Mouse (Mus musculus) hindlimb bud, embryonic 11.5 days (tissue): ENCODE data around the gene Sstr2.
A peak's percentile ranks its signal among the peaks of the same experiment; 100 is the strongest.

ENCODE experiments used
- DNase-seq: peaks from one replicate; pipeline ENCODE4 v3.0.0-alpha.2; 2012; ENCODE audit warnings: low read depth, low spot score; ENCODE audit errors: extremely low spot score

Gene Sstr2

DNA sequence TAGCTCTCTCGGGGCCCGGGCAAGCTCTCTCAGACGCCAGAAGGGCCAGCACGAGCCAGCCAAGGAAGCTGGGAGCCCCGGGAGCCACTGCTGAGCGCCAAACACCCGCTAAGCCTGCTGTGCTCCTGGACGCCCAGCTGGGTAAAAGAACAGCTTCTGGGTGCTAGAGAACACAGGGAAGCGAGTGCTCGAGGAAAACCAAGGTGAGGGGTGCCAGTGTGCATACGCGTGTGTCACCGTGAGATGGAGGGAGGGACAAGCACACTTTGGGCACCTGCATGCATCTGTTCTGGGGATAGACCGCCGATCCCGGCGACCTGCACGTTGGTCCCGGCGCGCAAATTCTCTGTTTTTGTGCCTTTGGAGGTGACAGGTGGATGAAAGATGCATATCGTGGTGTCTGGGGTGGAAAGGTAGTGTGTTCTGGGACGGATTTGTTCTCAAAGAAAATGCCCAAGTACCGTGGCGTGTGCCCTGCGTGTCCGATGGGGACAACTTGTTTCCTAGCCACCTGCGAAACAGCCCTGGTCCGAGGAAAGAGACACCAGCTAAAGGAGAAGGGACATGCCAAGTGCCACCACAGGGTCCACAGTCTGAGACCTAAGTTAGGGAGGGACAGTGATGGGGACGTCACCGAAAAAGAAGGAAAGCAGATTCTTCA, 408 bp downstream of the Sstr2 start:
- DNase-seq, result no peak

DNA sequence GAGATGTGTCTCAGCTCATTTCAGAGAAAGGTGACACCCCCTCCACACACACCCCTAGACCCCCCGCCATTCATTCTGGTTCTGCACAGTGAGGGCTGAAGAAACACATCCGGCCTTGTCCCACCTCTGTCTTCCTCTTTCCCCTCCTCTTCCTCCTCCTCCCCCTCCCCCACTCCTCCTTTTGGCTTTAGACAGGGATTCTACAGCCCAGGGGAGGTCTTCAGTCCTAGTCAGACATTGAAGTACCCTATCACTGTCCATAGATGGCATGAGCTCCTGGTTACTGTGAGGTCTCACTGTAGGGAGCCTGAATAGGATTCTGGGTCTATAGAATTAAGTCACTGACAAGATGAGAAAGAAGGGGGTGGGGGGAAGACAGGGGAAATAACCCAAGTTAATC, 1.9 kb downstream of the Sstr2 start:
- DNase-seq, result no peak

DNA sequence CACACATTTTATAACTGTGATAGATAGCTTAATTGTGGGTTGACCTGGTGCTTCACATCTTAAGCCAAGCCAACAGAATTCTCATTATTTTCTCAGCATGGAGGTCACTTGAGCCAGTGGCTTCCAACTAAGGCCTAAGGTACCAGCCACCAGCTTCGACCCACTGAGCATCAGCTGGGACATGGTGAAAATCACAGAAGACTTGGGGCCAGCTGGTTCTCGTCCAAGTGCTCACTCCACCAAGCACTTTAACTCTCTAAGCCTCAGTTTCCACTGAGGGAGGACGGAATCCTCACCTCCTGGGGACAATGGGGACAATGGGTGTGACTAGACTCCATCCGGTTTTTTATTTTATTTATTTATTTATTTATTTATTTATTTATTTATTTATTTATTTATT, 2.9 kb downstream of the Sstr2 start:
- DNase-seq, result no peak

DNA sequence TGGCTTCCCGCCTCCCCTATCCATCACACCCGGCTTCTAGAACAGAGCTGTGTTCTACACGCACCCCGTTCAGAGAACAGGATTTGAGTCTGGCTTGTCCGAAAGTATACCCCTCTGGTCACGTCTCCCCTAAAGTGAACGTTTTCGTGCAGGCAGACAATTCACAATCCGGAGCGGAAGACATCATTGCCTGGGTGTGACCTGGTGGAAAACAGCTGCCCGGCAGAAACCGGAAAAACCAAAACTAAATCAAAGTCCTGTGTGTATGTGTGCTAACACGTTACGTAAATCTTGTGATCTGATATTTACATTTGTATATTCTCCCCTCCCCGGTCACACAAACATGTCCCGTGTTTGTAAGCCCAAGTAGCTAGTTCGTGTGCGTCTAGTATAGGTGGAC, 6.3 kb downstream of the Sstr2 start:
- DNase-seq, result no peak

DNA sequence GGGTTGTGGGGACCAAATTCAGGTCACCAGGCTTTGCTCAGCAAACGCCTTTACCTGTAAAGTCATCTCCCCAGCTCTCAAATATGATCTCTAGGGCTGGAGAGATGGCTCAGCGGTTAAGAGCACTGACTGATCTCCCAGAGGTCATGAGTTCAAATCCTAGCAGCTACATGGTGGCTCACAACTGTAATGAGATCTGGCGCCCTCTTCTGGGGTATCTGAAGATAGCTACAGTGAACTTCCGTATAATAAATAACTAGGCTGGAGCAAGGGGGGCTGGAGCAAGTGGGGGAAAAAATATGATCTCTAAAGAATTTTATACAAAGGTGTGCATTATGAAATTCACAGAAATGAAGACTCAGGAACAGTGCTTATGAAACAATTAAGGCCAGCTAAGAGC, 8.6 kb downstream of the Sstr2 start:
- no peak for DNase-seq

DNA sequence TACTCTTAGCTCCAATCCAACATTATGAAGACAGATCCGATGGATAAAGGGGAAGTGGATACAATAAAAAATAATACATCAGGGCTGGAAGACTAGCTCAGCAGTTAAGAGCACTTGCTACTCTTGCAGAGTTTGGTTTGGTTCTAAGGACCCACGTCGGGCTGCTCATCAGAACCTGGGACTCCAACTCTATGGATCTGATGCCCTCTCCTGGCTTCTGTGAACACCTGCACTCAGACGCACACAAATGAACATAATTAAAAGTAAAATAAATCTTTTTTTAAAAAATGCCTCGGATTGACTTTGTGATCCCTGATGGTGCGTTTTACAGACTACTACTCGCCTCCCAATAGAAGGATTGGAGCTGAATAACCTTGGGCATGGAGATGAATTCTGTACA, 11.5 kb downstream of the Sstr2 start:
- DNase-seq, result no peak

DNA sequence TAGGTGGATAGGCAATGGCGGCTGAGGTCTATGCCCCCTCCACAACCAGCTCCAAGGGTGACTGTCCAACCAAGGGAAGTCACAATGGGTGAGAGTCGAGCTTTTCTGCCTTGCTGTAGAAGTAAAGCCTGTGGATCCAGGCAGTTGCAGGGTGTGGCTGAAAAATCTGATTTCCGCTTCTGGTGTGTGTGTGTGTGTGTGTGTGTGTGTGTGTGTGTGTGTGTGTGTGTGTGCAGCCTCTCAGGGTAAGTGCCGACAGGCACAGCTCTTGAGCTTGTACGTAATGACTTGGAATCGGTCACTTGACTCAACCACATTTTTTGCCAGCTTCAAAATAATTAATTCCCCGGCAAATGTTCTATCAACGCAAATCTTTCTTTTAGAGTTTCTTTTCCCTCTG, 12.2 kb downstream of the Sstr2 start:
- DNase-seq, result no peak

DNA sequence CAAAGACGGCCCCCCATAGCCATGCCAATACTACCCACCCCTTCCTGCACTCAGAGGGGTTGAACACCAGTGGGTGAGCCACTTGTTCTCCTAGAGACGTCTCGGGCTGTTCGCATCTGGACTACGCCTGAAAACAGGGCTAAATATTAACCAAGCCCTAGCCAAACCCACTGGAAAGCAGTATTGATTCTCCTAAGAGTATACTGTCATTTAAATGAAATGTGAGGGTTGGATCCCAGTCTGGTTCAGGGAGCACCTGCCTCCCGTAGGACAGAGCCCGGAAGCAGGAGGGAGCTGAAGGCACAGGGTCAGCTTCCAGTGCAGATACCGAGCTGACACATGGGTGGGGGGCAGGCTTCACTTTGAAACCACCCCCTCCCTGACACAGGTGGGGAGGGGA, 12.7 kb downstream of the Sstr2 start:
- no peak for DNase-seq

DNA sequence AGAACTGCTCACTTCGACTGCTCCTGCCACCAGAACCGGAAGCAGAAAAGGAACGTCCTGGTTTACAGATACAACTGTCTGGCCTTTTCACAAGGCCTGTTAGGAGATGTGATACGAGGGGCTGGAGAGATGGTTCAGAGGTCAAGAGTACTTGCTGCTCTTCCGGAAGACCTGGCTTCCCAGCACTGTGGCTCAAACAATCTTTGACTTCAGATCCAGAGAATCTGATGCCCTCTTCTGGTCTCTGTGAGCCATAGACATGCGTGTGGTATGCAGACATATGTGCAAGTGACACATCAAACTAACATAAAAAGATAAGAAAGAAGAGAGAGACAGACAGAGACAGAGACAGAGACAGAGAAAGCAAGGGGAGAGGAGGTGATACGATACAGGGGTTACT, 13.2 kb downstream of the Sstr2 start:
- no peak for DNase-seq

DNA sequence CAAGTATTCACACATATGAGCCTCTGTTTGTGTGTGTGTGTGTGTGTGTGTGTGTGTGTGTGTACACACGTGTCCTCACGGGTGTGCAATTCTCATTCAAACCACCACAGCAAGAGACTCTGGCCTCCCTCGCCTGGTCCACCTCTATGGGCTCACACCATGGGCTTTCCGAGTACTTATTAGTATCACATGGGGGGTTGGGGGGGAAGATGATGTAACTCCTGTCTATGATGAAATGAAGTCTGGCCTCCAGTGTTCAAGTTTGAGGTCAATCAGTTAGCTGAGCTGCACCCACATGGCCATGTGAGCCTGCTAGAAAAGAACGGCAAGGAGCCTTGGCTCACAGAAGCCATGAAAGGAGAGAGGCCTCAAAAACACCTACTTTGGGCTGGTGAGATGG, 14.3 kb downstream of the Sstr2 start:
- DNase-seq, result no peak

DNA sequence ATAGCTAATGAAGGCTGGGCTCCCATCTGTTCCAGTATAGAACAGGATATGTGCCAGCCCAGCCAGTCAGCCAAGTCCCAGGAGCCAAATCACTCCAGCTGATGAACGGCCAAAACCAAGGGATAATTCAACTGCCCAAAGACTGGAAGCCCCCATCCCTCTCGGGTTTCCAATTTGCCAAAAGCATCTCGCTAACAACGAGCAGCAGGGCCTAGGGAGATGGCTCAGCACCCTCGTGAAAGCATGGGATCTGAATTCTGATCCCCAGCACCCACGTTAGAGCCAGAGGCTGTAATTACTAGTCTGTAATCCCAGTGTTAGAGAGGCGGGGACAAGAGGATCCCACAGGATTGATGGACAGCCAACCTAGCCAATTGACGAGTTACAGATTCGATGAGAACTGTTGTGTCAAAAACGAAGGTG, 15.6 kb downstream of the Sstr2 start:
- no peak for DNase-seq

DNA sequence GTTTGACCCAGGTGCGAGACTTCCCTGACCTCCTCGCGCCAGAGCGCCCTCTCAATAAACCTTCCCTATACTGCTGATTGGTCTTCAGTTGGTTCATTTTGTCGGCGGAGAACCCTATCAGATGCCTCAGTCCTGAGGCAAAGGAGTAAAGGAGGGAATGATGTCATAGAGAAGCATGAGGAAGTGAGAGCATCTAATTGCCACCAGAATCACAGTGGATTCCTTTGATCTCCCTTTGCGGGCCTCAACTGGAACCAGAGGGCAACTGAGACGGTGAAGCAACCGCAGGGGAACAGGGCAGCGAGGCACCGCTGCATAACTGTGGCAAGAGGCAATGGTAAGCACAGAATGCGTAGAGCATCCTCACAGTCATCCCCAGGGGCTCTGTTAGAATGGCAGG, 19.5 kb downstream of the Sstr2 start:
- DNase-seq, result no peak

DNA sequence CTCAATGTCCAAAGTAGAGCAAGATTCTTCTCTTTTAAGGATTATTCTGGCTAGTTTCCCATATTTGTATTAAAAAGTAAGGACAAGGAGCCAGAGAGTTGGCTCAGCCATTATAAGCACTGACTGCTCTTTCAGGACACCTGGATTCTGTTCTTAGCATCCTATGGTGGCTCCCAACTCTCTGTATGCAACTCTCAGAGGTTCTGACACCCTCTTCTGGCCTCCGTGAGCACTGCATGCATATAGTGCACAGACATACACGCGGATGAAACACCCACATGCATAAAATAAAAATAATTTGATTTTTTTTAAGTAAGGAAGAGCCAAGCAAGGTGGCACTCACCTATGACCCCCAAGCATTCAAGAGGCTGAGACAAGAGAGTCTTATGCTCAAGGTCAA, 26.0 kb downstream of the Sstr2 start:
- no peak for DNase-seq

DNA sequence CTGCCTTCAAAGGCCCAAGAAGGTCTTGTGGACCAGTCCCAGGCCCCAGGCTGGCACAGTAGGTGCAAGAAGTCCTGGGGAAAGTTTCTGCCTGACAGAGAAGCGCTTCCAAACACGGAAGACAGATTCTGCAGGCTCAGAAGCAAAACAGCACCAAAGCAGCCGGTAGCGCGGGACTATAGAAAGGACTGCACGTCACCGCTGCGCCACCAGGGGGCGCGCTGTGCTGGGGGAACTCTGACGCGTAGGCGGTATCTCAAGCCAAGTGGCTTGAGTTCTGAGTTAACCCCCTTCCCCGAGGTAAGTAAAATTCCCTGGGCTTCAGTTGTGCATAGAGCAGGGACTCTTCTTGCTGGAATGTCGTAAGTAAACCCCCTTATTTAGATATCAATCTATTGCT, 29.0 kb downstream of the Sstr2 start:
- peak; percentile 62 for DNase-seq

DNA sequence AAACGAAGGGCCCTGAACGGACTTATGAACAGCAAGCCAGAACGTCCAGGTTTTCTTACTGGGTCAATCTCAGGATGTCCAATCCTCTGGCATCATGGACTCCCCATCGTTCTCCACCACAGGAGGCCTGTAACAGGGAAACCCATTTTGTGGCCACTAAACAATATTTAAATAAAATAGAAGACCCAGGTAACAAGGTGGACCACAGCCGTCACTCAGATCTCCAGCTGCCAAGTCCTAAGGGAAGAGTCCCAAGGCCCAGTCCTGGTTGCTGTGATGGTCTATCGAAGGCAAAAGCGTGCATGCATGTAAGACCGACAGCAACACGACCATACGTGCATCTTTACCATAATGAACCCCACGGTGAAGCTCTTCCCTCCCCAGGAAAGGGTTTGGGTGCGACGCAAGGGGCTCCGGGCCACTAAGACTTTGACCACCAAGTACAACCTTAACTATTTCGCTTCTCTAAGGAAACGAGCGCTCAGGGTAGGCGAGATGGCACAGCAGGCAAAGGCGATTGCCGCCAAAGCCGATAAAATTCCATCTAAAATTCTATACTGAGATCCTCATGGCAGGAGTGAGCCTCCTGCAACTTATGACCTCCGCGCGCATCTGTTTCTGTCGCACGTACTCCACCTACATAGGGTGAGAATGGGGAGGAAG, 29.7 kb downstream of the Sstr2 start, which contains the start of gene Cog1:
Gene Cog1 (plus strand): TSS at position 480 of the 663 bp plus-strand sequence.
- DNase-seq, result no peak

DNA sequence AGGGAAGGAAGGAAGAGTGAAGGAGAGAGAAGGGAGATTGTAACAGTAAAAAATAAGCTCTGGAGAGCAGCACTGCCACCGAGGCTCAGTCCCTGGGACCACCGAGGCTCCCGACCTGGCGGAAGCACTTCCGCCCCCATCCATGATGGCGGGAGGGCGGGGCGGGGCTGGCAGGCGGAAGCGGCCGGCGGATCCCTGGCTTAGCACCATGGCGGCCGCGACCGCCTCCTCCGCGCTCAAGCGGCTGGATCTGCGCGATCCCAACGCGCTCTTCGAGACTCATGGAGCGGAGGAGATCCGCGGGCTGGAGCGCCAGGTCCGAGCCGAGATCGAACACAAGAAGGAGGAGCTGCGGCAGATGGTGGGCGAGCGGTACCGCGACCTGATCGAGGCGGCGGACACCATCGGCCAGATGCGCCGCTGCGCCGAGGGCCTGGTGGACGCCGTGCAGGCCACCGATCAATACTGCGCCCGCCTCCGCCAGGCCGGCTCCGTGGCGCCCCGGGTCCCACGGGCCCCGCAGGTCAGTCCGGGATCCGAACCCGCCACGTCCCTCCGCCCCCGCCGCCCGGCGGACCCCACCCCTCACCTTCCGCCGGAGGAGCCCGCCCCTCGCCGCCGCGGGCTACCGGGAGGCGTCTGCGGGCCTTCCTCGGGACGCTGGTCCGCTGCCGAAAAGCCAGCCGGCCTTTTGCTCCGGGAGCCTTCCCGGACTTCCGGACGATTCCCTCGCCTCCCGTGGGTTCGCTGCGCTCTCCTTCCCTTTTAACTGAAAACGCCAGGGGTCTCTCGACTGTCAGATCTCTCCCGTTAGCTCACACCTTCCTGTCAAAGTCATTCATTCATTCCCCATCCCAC, 30.4 kb downstream of the Sstr2 start, which contains the start of gene Slc39a11:
Gene Slc39a11 (minus strand): TSS at position 727 of the 858 bp plus-strand sequence.
- DNase-seq, result peak; percentile 39

DNA sequence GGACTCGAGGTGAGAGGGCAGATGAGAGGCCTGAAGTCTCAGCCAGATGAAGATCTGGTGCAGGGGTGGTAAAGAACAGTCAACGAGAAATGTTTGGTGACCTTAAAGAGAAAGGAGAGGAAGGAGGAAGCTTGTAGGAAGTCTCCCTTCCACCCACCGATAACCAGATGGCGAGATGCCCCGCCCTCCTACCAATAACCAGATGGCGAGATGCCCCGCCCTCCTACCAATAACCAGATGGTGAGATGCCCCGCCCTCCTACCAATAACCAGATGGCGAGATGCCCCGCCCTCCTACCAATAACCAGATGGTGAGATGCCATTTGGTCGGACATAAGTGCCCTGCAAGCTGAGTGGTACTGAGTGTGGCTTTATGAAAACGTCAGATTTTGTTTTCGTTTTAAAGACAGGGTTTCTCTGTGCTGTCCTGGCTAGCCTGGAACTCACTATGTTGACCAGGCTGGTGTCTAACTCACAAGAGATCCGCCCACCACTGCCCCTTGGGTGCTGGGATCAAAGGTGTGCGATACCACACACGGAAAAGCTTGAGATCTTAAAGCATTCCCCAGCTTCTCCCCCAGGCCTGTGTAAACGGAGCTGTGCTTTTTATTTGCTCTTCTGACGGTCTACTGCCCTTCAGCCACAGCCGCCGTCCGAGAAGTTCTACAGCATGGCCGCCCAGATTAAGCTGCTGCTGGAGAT, 32.2 kb downstream of the Sstr2 start:
- no peak for DNase-seq

DNA sequence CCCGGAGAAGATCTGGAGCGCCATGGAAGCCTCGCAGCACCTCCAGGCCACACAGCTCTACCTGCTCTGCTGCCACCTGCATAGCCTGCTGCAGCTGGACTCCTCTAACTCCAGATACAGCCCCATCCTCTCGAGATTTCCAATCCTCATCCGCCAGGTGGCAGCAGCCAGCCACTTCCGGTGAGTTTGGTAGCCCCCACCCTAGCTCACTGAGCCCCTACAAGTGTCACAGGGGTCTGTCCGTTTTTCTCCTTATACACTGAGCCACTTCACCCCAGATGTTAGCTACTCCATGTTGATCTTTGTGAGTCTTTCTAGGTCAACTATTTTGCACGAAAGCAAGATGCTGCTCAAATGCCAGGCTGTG, 32.7 kb downstream of the Sstr2 start:
- DNase-seq, result no peak

DNA sequence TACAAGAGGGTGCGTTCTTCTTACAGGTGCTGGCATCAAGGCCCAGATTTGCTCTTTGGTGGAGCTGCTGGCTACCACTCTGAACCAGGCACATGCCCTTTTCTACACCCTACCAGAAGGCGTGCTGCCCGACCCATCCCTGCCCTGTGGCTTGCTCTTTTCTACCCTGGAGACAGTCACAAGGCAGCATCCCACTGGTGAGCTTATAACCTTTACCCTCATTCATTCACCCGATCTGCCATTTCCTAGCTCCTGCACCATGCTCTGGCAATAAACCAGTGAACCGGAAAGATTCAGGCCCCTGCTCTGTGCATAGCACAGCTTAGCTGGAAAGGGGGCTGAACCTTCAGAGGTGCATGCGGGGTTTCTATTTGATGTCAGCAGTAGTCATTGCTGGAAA, 33.4 kb downstream of the Sstr2 start:
- no peak for DNase-seq

DNA sequence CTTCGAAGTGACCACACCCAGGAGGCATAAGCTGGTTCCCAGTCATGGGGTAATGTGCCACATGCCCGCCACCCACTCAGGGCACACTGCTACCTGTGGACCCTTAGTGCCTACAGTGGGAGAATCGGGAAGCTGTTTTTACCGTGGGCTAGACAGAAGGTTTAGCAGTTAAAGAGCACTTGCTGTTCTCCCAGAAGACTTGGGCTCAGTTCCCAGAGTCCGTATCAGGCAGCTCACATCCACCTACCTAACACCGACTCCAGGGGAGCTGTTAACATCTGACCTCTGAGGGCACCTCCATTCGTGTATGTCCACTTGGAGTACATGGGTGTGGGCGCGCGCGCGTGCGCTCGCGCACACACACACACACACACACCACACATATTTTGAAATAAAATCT, 35.0 kb downstream of the Sstr2 start:
- no peak for DNase-seq

DNA sequence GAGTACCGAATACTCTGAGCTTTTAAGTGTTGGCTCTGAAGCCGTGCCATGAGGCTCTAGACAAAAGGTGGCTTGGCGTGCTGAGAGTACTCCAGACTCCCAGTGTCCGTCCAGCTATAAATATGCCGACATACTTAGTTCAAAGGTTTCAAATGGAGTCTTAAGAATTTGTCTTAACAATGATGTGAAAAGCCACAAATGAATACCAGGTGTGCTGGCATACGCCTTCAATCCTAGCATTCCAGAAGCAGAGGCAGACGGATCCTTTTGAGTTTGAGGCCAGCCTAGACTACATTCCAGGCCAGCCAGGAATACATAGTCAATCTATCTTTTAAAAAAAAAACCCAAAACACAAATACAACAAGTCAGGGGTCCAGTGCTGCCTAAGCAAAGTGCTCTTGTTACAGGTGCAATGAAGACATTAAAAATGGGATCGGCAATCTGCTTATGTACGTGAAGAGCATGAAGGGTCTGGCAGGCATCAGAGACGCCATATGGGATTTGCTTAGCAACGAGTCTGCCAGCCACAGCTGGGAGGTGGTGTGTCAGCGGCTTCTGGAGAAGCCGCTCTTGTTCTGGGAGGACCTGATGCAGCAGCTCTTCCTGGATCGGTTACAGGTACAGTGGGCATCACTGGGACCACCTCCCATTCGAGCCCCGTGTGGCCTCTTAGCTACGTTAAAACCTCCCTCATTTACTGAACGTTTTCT, 35.6 kb downstream of the Sstr2 start:
- peak; percentile 35 for DNase-seq
